Mouse (Mus musculus): Measurements from ENCODE around the gene Wipi2.

GRCm38 (mm10) chr5:142604379-142604778, 23.1 kb upstream of the Wipi2 start:
- TF ChIP-seq CTCF (IDR thresholded peaks at IDR 0.05; ENCODE audit: low read depth) = no peak
- TF ChIP-seq EP300 (IDR thresholded peaks at IDR 0.05; ENCODE audit: low read depth) = no peak
